18 mouse cellular contexts compared by ENCODE assay signal in genomic region chr10:9897852-9898251, GRCm38 (mm10). TPM values are rescaled to one million over a fixed set of nuclear protein-coding genes. Genes with fewer than 3 reads are reported as not detected.
DNase-seq lines count a peak whose midpoint lies in the region; ATAC-seq and TF ChIP-seq lines count a peak whose summit lies in the region.
"Had no signal": no experiment of that assay in that cellular context is flagged by ENCODE, and none has a peak within 500 bp of the region (broad histone marks: within the 10 kb centered on the region; RNA-seq: fewer than 3 reads in every experiment).

No protein-coding gene starts in this region.

- ATAC-seq in hindbrain, embryonic 13.5 days (ENCODE audit: low FRiP score) = no peak
- no peak for ATAC-seq in midbrain, embryonic 14.5 days (ENCODE audit: low FRiP score, low TSS enrichment)
- ATAC-seq: intestine, embryonic 16.5 days had no signal

- no peak for TF ChIP-seq RAD21 in CH12.LX (IDR thresholded peaks at IDR 0.05; ENCODE audit: low read depth, low read length)

- H3K4me1 ChIP-seq in hindbrain, embryonic 13.5 days (replicated peaks) = peaks cover 26% of the 10 kb centered on the region
- peaks cover 23% of the 10 kb centered on the region for H3K4me1 ChIP-seq in hindbrain, embryonic 10.5 days (replicated peaks)
- H3K4me1 ChIP-seq in CH12.LX (ENCODE audit: control insufficient read depth in 1 of 2, insufficient read depth in 2 of 2) = peaks cover 0 to 32% of the 10 kb centered on the region in 2 experiments; a peak in 2 of 4 replicates
- peaks cover 8% of the 10 kb centered on the region for H3K4me1 ChIP-seq in cortical plate, adult 2 months (ENCODE audit: control insufficient read depth, insufficient read depth, low read length)
- peaks cover 10% of the 10 kb centered on the region for H3K4me1 ChIP-seq in midbrain, embryonic 14.5 days (ENCODE audit: control insufficient read depth, insufficient read depth, low read length)

- H3K27me3 ChIP-seq in hindbrain, embryonic 13.5 days = no peaks in the 10 kb centered on the region
- H3K27me3 ChIP-seq in hindbrain, embryonic 10.5 days (ENCODE audit: insufficient read depth, poor library complexity, severe bottlenecking) = no peaks in the 10 kb centered on the region
- H3K27me3 ChIP-seq in CH12.LX (replicated peaks) = no peaks in the 10 kb centered on the region
- H3K27me3 ChIP-seq in midbrain, embryonic 14.5 days (ENCODE audit: control insufficient read depth, insufficient read depth, low read length) = no peaks in the 10 kb centered on the region
- H3K27me3 ChIP-seq: limb, embryonic 15.5 days had no signal

- WGBS in hindbrain, embryonic 13.5 days = 60% methylated on average over 5 of the region's 5 CpGs
- WGBS in hindbrain, embryonic 10.5 days = 66% methylated on average over 5 of the region's 5 CpGs
- WGBS in midbrain, embryonic 14.5 days = 35% methylated on average over 5 of the region's 5 CpGs

- H3K4me3 ChIP-seq in hindbrain, embryonic 13.5 days = peak overlapping the region; percentile 6; the same call in 1 of the 2 replicates
- H3K4me3 ChIP-seq in hindbrain, embryonic 10.5 days = no peak overlapping the region
- no peak overlapping the region for H3K4me3 ChIP-seq in CH12.LX (replicated peaks in 1 of 3; ENCODE audit: low read depth in 2 of 3, low read length in 2 of 3, poor library complexity in 1 of 3)
- H3K4me3 ChIP-seq in cortical plate, adult 2 months (ENCODE audit: insufficient read depth, low read length) = peak overlapping the region; percentile 71
- 0 out of 2 replicates have a peak overlapping the region, but pooled peaks have one; percentile 5 for H3K4me3 ChIP-seq in midbrain, embryonic 14.5 days (replicated peaks; ENCODE audit: low read depth, low read length)
- H3K4me3 ChIP-seq: limb, embryonic 15.5 days had no signal

- TF ChIP-seq CTCF in CH12.LX (conservative IDR thresholded peaks at IDR 0.05 in 1 of 2, IDR thresholded peaks at IDR 0.05 in 1 of 2; ENCODE audit: low read depth in 2 of 2, low read length in 2 of 2) = no peak
- no peak for TF ChIP-seq CTCF in cortical plate, adult 2 months (IDR thresholded peaks at IDR 0.05; ENCODE audit: extremely low read depth, insufficient read depth, low read length)

- peaks cover 23% of the 10 kb centered on the region for H3K79me2 ChIP-seq in CH12.LX (replicated peaks; ENCODE audit: control insufficient read depth, extremely low read depth, insufficient read depth, poor library complexity, severe bottlenecking)

- dilution Hi-C loops in CH12.LX (cut with MboI; ENCODE audit: extremely low pct_ligation_motif_present, extremely low pct_unique_long_range_greater_than_20kb, low sequenced_read_pairs) = no loop called here

- in situ Hi-C loops in CH12.LX (cut with MboI; ENCODE audit: low pct_ligation_motif_present, low pct_unique_long_range_greater_than_20kb, low sequenced_read_pairs) = no loop called here

- H3K4me2 ChIP-seq in hindbrain, embryonic 13.5 days = peak overlapping the region; percentile 40; the same call in 1 of the 2 replicates
- H3K4me2 ChIP-seq in CH12.LX (ENCODE audit: insufficient read depth, low read depth, poor library complexity, severe bottlenecking) = peak overlapping the region; percentile 24; the same call in 1 of the 2 replicates
- H3K4me2 ChIP-seq in midbrain, embryonic 14.5 days (ENCODE audit: low read length) = peak overlapping the region; percentile 55

- no peaks in the 10 kb centered on the region for H3K9me3 ChIP-seq in hindbrain, embryonic 13.5 days
- H3K9me3 ChIP-seq in hindbrain, embryonic 10.5 days = no peaks in the 10 kb centered on the region
- H3K9me3 ChIP-seq in CH12.LX (replicated peaks; ENCODE audit: low read length) = no peaks in the 10 kb centered on the region
- no peaks in the 10 kb centered on the region for H3K9me3 ChIP-seq in midbrain, embryonic 14.5 days (ENCODE audit: control insufficient read depth, low read length)
- H3K9me3 ChIP-seq: limb, embryonic 15.5 days had no signal

- no peak overlapping the region for H3K27ac ChIP-seq in hindbrain, embryonic 13.5 days
- no peak overlapping the region for H3K27ac ChIP-seq in hindbrain, embryonic 10.5 days
- H3K27ac ChIP-seq in CH12.LX (ENCODE audit: insufficient read depth, low read depth) = no peak overlapping the region
- H3K27ac ChIP-seq in cortical plate, adult 2 months (ENCODE audit: insufficient read depth, low read length) = no peak overlapping the region
- H3K27ac ChIP-seq in midbrain, embryonic 14.5 days (replicated peaks; ENCODE audit: low read depth, low read length) = no peak overlapping the region
- H3K27ac ChIP-seq: limb, embryonic 15.5 days had no signal

- no peak for TF ChIP-seq EP300 in CH12.LX (IDR thresholded peaks at IDR 0.05; ENCODE audit: low read length)

- peak overlapping the region; percentile 35; the same call in 1 of the 2 replicates for H3K9ac ChIP-seq in hindbrain, embryonic 13.5 days
- H3K9ac ChIP-seq in CH12.LX (ENCODE audit: insufficient read depth, low read depth) = no peak overlapping the region
- H3K9ac ChIP-seq in midbrain, embryonic 14.5 days (replicated peaks; ENCODE audit: low read length) = no peak overlapping the region
- H3K9ac ChIP-seq: limb, embryonic 15.5 days had no signal

- DNase-seq in hindbrain, embryonic 10.5 days (ENCODE audit: low spot score) = no peak
- no peak for DNase-seq in CH12.LX (ENCODE audit: extremely low read depth)
- peak; percentile 51 for DNase-seq in midbrain, embryonic 14.5 days
- DNase-seq in kidney, adult 8-10 months = no peak
- no peak for DNase-seq in heart, adult 8-10 months (ENCODE audit: low spot score)
- DNase-seq: adrenal gland, adult 8-10 months; cerebellum, postnatal 36 days; heart, adult 18-20 months; heart, postnatal 14 days; kidney, postnatal 10 days; layer of hippocampus, adult 9-11 months; lung, adult 2 months; right cerebral cortex, postnatal 4 days; thymus, adult 2 months had no signal

- TF ChIP-seq POLR2A in CH12.LX (IDR thresholded peaks at IDR 0.05; ENCODE audit: low read depth, low read length) = no peak
- TF ChIP-seq POLR2A in cortical plate, adult 2 months (IDR thresholded peaks at IDR 0.05; ENCODE audit: extremely low read depth, insufficient read depth, low read length) = no peak

- H3K36me3 ChIP-seq in hindbrain, embryonic 13.5 days = no peaks in the 10 kb centered on the region
- 0 out of 2 replicates have a peak, but pooled peaks cover 4% of the 10 kb centered on the region for H3K36me3 ChIP-seq in hindbrain, embryonic 10.5 days
- H3K36me3 ChIP-seq in CH12.LX (replicated peaks in 1 of 2; ENCODE audit: control insufficient read depth in 1 of 2, insufficient read depth in 1 of 2, low read length in 1 of 2) = peaks cover 9 to 26% of the 10 kb centered on the region in 2 experiments
- H3K36me3 ChIP-seq in midbrain, embryonic 14.5 days (ENCODE audit: control insufficient read depth, insufficient read depth, low read length) = 0 out of 2 replicates have a peak, but pooled peaks cover 6% of the 10 kb centered on the region
- H3K36me3 ChIP-seq: limb, embryonic 15.5 days had no signal

TF ChIP-seq in CH12.LX, 34 proteins besides CTCF, POLR2A, EP300 and RAD21:
- TF ChIP-seq ZKSCAN1 (IDR thresholded peaks at IDR 0.05; ENCODE audit: borderline replicate concordance, low read depth, low read length) (no peak), USF1 (IDR thresholded peaks at IDR 0.05; ENCODE audit: low read depth, low read length) (no peak), NELFE (IDR thresholded peaks at IDR 0.05; ENCODE audit: low read depth, low read length) (no peak), ELF1 (IDR thresholded peaks at IDR 0.05; ENCODE audit: low read depth, low read length) (no peak), ZMIZ1 (IDR thresholded peaks at IDR 0.05; ENCODE audit: low read depth, low read length) (no peak), MXI1 (IDR thresholded peaks at IDR 0.05; ENCODE audit: low read depth, low read length) (no peak), SIN3A (IDR thresholded peaks at IDR 0.05; ENCODE audit: low read length) (no peak), ZNF384 (IDR thresholded peaks at IDR 0.05; ENCODE audit: low read depth, low read length) (no peak), MYC (IDR thresholded peaks at IDR 0.05; ENCODE audit: low read depth, low read length) (no peak), GABPA (IDR thresholded peaks at IDR 0.05; ENCODE audit: insufficient replicate concordance, low read depth, low read length) (no peak), UBTF (IDR thresholded peaks at IDR 0.05; ENCODE audit: low read depth, low read length) (no peak)

RNA-seq across cellular contexts. Expression of gene Stxbp5, which starts 3.0 kb away (rescaled TPM):
- 7.5 and 7.8 TPM in 2 replicates for polyA plus RNA-seq in hindbrain, embryonic 13.5 days (2015; fragmentation: Nextera tagmentation; extraction: Ambion mirVana)
- polyA plus RNA-seq in hindbrain, embryonic 10.5 days (2016; fragmentation: Nextera tagmentation; extraction: Ambion mirVana) = 4.1 and 4.9 TPM in 2 replicates
- total RNA-seq in CH12.LX (2012; rRNA removed) (11.2 and 11.8 TPM in 2 replicates), CH12.LX (2014; rRNA removed) (9.8 and 10.8 TPM in 2 replicates)
- 17.0 and 20.1 TPM in 2 replicates for polyA plus RNA-seq in CH12.LX (2012; ENCODE audit: insufficient read length, low read depth)
- polyA plus RNA-seq in cortical plate, adult 2 months (2012; rRNA removed) = 31.9 and 36.5 TPM in 2 replicates
- 12.4 and 14.3 TPM in 2 replicates for polyA plus RNA-seq in midbrain, embryonic 14.5 days (2014; fragmentation: Nextera tagmentation; extraction: Ambion mirVana)
- 10 to 100 TPM; 13.6 to 13.9 (median 13.8) TPM for total RNA-seq in heart, adult 8-10 months (2022)

Comparison
In these comparisons a context has a peak if more than half of its experiments do, and no peak if none do; other contexts are left out.
1. H3K4me3 ChIP-seq: peak in hindbrain, embryonic 13.5 days (single experiment), cortical plate, adult 2 months (single experiment) and midbrain, embryonic 14.5 days (single experiment); none in hindbrain, embryonic 10.5 days (single experiment) and CH12.LX (0 of 3).
2. Peak in every context shown above with its lines, with median percentiles within 50 percentile points of each other: H3K4me2 ChIP-seq.